Mouse (Mus musculus) embryonic fibroblast, embryonic 13.5 days (primary cell): ENCODE measurements around the gene Gxylt1. TPM values are rescaled to one million over a fixed set of nuclear protein-coding genes. Genes with fewer than 3 reads are reported as not detected.
"Not testable (repeated sequence)": the region's sequence is repeated elsewhere in the genome, so short reads cannot be mapped to it uniquely, and the experiment has no call there.

Source experiments
- H3K27ac ChIP-seq: 2 replicates; pipeline ENCODE4 v1.5.1; 2012; ENCODE audit warnings: low read length, control low read depth, inconsistent platforms; ENCODE audit not compliant: insufficient read depth
- H3K4me1 ChIP-seq: 2 replicates; pipeline ENCODE4 v1.6.1; 2011; ENCODE audit warnings: low read length; ENCODE audit not compliant: control insufficient read depth, insufficient read depth
- H3K4me3 ChIP-seq: 2 replicates; pipeline ENCODE4 v1.5.1; 2011; ENCODE audit warnings: mild to moderate bottlenecking, control low read depth, low read length; ENCODE audit not compliant: insufficient read depth
- CTCF ChIP-seq: IDR thresholded peaks from 2 replicates; pipeline ENCODE4 v1.5.1; 2011; ENCODE audit warnings: mild to moderate bottlenecking, control low read depth, low read length, moderate library complexity, borderline replicate concordance; ENCODE audit not compliant: insufficient read depth
- POLR2A ChIP-seq: IDR thresholded peaks from 2 replicates; pipeline ENCODE4 v1.6.1; 2011; ENCODE audit warnings: low read depth, mild to moderate bottlenecking, control low read depth, low read length, moderate library complexity
- polyA plus RNA-seq: library from polyadenylated mRNA; stranded (reverse); fragments of >200 nt; gene quantifications from 2 replicates; pipeline ENCODE4 v1.2.4, GENCODE M21; 2011; ENCODE audit warnings: low read depth; ENCODE audit not compliant: missing spikeins, insufficient read length

The Gxylt1 gene
- polyA plus RNA-seq, 1 experiment: 22.0 TPM

DNA sequence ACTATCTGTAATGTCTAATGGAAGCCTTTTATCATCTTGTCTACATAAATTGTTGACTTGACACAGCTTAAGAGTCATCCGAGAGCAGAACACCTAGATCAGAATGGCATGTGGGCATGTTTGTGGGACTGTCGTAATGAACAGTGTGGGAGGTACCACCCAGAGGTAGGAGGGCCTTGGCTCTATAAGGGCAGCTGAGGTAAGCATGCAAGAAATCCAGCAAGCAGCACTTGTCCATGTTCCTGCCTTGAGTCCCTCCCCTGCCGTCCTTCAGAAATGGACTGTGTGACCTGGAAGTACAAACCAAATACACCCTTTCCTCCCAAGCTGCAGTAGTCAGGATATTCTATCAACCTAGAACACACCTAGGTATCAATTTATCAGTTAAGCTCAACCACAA lies 9.7 kb downstream of the Gxylt1 start:
- TF ChIP-seq CTCF (no peak), POLR2A (no peak)
- no peak overlapping the region for H3K27ac ChIP-seq
- H3K4me3 ChIP-seq: no peak overlapping the region
- H3K4me1 ChIP-seq: no peaks in the 10 kb centered on the region; the same call in 1 of the 2 replicates

DNA sequence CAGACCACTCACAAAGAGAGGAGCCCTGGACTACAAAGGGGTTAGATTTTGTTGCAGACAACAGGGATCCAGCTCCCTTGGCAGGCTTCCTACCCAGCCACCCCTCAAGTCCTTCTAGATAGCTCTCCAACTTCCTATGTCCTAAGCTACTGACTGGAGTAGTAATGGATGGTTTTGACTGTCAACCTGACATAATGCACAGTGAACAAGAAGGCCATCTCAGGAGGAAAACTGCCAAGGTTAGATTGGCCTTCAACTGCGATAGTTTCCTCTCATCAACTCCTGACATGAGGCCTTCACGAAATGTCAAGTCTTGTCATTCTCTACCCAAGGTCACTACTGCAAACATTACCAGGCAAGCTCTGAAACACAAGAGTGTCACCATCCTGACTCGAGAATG lies 10.8 kb downstream of the Gxylt1 start:
- TF ChIP-seq POLR2A: no peak
- no peak for TF ChIP-seq CTCF
- Histone ChIP-seq H3K27ac (no peak overlapping the region), H3K4me1 (no peaks in the 10 kb centered on the region; the same call in 1 of the 2 replicates), H3K4me3 (no peak overlapping the region)

DNA sequence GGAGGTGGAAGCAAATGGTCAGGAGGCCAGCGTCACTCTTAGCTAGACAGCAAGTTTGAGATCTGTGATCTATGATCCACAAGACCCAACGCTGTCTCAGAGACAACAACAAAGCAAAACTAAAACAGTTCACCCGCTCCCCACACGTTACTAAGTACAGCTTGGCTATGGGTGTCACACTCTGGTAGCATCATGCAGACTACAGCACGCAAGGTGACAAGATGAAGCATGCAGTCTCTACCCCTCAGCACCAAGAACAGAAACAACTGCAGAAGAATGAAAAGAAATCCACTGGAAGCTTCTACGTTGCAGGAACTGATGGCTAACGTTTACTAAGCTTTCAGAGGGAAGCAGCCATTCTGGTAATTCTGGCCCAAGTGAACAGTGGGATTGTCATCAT lies 11.4 kb downstream of the Gxylt1 start:
- no peak for TF ChIP-seq POLR2A
- TF ChIP-seq CTCF: no peak
- Histone ChIP-seq H3K27ac (no peak overlapping the region), H3K4me1 (no peaks in the 10 kb centered on the region; the same call in 1 of the 2 replicates), H3K4me3 (no peak overlapping the region)

DNA sequence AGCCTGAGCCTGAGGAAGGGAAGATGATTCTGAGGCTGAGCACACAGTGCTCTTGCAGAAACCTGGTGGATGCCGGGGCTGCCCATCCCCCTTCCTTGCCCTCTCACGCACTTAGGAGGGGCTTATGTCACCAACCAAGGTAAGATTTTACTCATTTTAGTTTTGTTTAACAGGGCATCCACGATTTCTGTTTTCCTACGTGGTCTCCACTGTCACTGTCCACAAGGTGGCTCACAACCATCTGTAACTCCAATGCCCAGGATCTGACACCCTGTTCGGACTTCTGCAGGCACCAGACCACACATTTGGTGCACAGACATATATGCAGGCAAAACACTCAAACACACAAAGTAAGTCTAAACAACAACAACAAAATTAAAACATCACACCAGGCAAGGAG lies 12.2 kb downstream of the Gxylt1 start:
- Histone ChIP-seq H3K4me1 (no peaks in the 10 kb centered on the region; the same call in 1 of the 2 replicates), H3K27ac (no peak overlapping the region), H3K4me3 (no peak overlapping the region)
- TF ChIP-seq POLR2A (no peak), CTCF (no peak; the same call in 1 of the 2 replicates)

DNA sequence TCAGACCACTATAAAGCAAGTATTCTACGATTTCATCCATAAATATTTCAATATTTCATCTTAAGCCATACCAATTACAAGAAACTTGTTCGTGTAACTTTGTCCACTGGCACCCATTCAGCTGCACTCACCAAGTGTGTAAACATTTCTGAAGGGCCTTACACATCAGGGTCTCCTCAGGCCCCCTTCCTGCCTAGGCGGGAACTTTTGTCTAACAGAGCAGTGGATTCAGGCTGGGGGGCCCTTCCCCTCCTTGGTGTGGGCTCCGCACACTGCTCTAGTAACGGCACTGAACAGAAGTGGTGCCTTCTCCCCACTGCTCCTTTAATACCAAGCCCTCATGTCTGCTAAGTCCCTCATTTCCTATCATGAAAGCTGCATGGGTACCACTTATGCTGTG lies 12.7 kb downstream of the Gxylt1 start:
- Histone ChIP-seq H3K27ac (no peak overlapping the region), H3K4me1 (no peaks in the 10 kb centered on the region; the same call in 1 of the 2 replicates), H3K4me3 (no peak overlapping the region)
- TF ChIP-seq CTCF (no peak), POLR2A (no peak)

DNA sequence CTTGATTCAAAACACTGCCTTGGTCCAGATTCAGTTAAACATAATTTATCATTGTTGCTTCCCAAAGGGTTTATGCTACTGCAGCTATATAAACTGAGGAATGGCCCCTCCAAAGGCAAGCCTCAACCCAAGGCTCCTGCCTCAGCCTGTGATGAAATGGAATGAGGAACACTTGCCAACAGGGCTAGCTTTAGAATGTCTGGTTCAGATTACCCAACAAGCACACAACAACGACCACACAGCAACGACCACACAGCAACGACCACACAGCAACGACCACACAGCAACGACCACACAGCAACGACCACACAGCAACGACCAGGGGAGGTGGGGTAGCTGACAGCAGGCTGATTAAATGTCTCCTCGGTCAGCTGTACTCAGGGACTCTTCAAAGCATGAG lies 15.0 kb downstream of the Gxylt1 start:
- H3K4me3 ChIP-seq: no peak overlapping the region
- H3K27ac ChIP-seq: no peak overlapping the region
- no peaks in the 10 kb centered on the region for H3K4me1 ChIP-seq
- no peak for TF ChIP-seq CTCF
- TF ChIP-seq POLR2A: no peak

DNA sequence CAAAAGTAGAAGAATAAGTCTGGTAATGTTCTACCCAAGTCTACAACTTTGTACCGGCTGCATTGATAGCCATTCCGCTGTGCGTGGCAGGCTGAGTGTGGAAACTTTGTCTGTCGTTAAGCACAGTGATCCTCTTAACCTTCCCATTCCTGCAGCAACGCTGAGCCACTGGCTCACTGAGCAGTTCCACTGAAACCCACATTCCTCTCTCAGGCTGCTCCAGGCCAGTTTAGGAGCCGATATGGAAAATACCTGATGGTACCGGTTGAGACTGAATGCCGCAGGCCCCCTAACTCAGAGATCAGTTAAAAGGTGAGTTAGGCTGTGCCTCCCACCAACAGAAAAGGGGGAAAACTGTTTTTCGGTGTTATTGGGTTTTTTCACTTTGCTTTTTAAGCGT lies 19.7 kb downstream of the Gxylt1 start:
- Histone ChIP-seq H3K4me3 (no peak overlapping the region), H3K27ac (no peak overlapping the region), H3K4me1 (no peaks in the 10 kb centered on the region)
- no peak for TF ChIP-seq POLR2A
- TF ChIP-seq CTCF: no peak

DNA sequence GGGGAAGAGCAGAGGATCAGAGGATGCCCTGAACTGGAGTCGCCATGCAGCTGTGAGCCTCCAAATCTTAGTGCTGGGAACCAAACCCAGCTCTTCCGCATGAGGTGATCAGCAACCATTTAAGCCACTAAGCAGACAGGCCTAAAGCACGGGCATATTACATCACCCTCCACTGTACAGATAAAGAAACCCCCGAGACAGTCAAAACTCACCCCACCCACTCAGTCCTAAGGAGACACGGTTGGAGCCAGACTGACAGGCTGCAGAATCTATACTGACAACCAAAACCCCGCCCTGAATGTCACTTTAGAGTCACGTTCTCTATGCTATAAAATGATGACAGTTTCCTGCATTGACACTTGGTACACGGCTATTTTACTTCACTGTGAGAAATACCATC lies 21.8 kb downstream of the Gxylt1 start:
- TF ChIP-seq POLR2A (no peak), CTCF (no peak)
- H3K4me1 ChIP-seq: no peaks in the 10 kb centered on the region
- H3K4me3 ChIP-seq: no peak overlapping the region
- H3K27ac ChIP-seq: no peak overlapping the region

DNA sequence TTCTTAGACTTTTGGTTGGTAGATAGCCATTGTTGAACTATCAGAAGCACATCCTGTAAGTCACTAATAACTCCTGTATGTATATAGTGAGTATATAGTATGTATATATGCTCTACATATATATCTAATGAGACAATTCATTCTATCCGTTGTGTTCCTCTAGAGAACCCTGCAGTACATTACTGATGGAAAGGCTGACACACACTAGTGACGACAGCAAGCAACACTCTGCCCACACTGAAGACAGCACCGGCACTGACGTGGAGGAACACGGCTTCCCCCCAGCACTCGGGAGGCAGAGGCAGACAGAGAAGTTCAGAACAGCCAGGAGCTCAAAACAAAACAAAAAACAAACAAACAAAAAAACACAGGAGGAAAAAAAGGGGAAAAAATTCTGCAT lies 22.6 kb downstream of the Gxylt1 start:
- no peak overlapping the region for H3K27ac ChIP-seq

DNA sequence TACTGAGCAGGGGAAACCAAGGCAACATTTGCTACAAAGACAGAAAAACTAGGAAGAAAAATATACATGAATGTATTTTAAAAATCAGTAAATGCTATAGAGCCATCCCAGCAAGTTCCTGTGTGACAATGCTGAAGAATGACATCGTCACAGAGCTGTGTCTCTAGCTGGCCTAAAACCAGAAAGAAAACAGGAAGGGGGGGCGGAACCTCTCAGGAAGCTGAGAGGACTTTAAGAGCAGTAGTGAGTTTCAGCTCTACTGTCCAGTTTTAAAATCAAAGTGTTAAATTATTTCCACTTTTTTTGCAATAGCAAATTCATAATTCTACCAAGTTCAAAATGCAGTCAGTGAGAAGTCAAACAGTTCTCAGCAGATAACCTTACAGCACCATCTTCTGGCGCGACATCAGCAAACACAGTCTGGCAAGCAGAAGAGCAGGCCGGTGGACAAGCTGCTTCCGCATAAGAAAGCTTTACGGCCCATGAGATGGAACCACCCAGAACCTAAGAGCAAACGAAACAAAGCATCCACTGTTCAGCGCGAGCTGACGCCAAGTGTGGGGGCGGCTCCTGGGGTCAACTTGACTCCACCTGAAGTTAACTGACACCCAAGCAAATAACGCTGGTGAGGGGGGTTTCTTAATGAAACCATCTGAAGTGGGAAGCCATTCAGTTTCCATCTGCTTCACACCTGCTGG lies 23.3 kb downstream of the Gxylt1 start:
- TF ChIP-seq POLR2A (no peak), CTCF (no peak)
- no peak overlapping the region for H3K27ac ChIP-seq
- H3K4me3 ChIP-seq: no peak overlapping the region
- no peaks in the 10 kb centered on the region for H3K4me1 ChIP-seq

More for the DNA sequence above, 22.6 kb downstream of the Gxylt1 start:
- no peaks in the 10 kb centered on the region for H3K4me1 ChIP-seq
- H3K4me3 ChIP-seq: no peak overlapping the region
- no peak for TF ChIP-seq CTCF
- TF ChIP-seq POLR2A: no peak

DNA sequence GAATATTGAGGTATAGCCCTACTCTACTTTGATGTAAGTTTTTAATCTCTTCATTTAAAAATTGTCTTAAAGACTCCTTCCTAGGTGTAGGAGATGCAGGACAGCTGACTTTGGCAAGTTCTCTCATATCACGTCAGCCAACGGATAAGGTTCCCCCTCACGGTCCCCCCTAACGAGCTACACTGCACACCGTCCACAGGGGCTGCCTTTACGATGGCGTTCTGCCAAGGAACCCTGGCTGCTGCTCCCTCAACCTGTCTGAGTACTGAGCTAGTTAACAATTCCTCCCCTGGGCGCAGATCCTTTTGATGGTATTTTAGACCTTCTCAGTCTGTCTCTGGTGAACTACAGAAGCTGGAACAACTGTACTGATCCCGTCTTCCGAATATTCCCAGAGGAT lies 31.8 kb downstream of the Gxylt1 start:
- H3K27ac ChIP-seq: no peak overlapping the region
- H3K4me1 ChIP-seq: no peaks in the 10 kb centered on the region
- H3K4me3 ChIP-seq: no peak overlapping the region
- no peak for TF ChIP-seq POLR2A
- TF ChIP-seq CTCF: no peak

DNA sequence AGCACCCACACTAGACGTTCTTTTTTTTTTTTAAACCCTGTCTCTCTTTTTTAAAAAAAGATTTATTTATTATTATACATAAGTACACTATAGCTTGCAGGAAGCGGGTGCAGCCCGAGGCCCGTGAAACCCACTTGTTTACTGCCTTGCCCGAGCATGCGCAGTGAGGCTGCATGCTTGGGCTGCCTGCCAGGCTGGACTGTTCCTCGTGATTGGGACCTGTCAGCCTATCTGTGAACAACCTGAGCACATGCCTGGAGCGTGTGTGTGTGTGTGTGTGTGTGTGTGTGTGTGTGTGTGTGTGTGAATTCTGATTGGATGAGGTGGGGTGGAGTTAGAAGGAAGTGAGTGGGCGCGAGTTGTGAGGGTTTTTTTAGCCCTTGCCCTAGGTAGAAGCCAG lies 38.5 kb downstream of the Gxylt1 start:
- H3K4me3 ChIP-seq: not testable (repeated sequence)

More for the DNA sequence above, 38.5 kb downstream of the Gxylt1 start:
- not testable (repeated sequence) for H3K27ac ChIP-seq, H3K4me1 ChIP-seq
